ENCODE assay signal across 9 mouse cellular contexts in genomic region chr15:98776280-98777004, GRCm38 (mm10). TPM values are rescaled to one million over a fixed set of nuclear protein-coding genes. Genes with fewer than 3 reads are reported as not detected.
DNase-seq lines count a peak whose midpoint lies in the region; ATAC-seq and TF ChIP-seq lines count a peak whose summit lies in the region.
"Had no signal": no experiment of that assay in that cellular context is flagged by ENCODE, and none has a peak within 500 bp of the region (broad histone marks: within the 10 kb centered on the region; RNA-seq: fewer than 3 reads in every experiment).

No protein-coding gene starts in this region.

- WGBS in heart, embryonic 11.5 days (ENCODE audit: insufficient replicate concordance): under 1% methylated on average over 61 of the region's 62 CpGs
- 2% methylated on average over 62 of the region's 62 CpGs for WGBS in liver, embryonic 14.5 days (ENCODE audit: insufficient replicate concordance)

- no peak overlapping the region for H3K9ac ChIP-seq in heart, embryonic 11.5 days (ENCODE audit: low read depth, low read length)
- no peak overlapping the region for H3K9ac ChIP-seq in liver, embryonic 14.5 days (replicated peaks)

- H3K36me3 ChIP-seq in heart, embryonic 11.5 days (ENCODE audit: control insufficient read depth, insufficient read depth, low read length): no peaks in the 10 kb centered on the region
- H3K36me3 ChIP-seq in liver, embryonic 14.5 days (replicated peaks; ENCODE audit: control insufficient read depth, insufficient read depth, low read depth): no peaks in the 10 kb centered on the region

- peak overlapping the region; percentile 31 for H3K4me3 ChIP-seq in heart, embryonic 11.5 days (ENCODE audit: low read depth, low read length)
- no peak overlapping the region; a peak in 1 of 4 replicates for H3K4me3 ChIP-seq in liver, embryonic 14.5 days (ENCODE audit: insufficient read depth in 1 of 2, low read depth in 2 of 2, low read length in 2 of 2)

- intact Hi-C loops in heart, postnatal 25 days (cut with DNase I): no loop called here

- no peaks in the 10 kb centered on the region for H3K9me3 ChIP-seq in heart, embryonic 11.5 days (replicated peaks; ENCODE audit: control insufficient read depth, low read length)
- no peaks in the 10 kb centered on the region for H3K9me3 ChIP-seq in liver, embryonic 14.5 days (ENCODE audit: control insufficient read depth, low read length)

- ATAC-seq in heart, embryonic 11.5 days (replicated peaks; ENCODE audit: insufficient number of reproducible peaks, low FRiP score, low TSS enrichment): no peak
- no peak for ATAC-seq in liver, embryonic 14.5 days (ENCODE audit: insufficient read depth)

- TF ChIP-seq CTCF in brain, embryonic 14.5 days (IDR thresholded peaks at IDR 0.05; ENCODE audit: borderline replicate concordance, extremely low read depth, insufficient read depth, insufficient read length): no peak
- no peak for TF ChIP-seq CTCF in liver, embryonic 14.5 days (IDR thresholded peaks at IDR 0.05; ENCODE audit: low read depth)

- H3K4me2 ChIP-seq in heart, embryonic 11.5 days: peak overlapping the region; percentile 46
- H3K4me2 ChIP-seq in liver, embryonic 14.5 days (ENCODE audit: low read depth): peak overlapping the region; percentile 4; the same call in 1 of the 2 replicates

- TF ChIP-seq POLR2A in brain, embryonic 14.5 days (IDR thresholded peaks at IDR 0.05; ENCODE audit: borderline replicate concordance, extremely low read depth, insufficient read depth, insufficient read length, poor library complexity, severe bottlenecking): no peak

- no peak for TF ChIP-seq EP300 in liver, embryonic 14.5 days (IDR thresholded peaks at IDR 0.05; ENCODE audit: low read depth)

- H3K27me3 ChIP-seq in heart, embryonic 11.5 days (ENCODE audit: control insufficient read depth, insufficient read depth, low read length): peaks cover 100% of the 10 kb centered on the region
- peaks cover 96% of the 10 kb centered on the region for H3K27me3 ChIP-seq in liver, embryonic 14.5 days (ENCODE audit: control insufficient read depth, insufficient read depth, low read length)

- H3K4me1 ChIP-seq in heart, embryonic 11.5 days (ENCODE audit: control insufficient read depth, insufficient read depth, low read length): peaks cover 25% of the 10 kb centered on the region
- H3K4me1 ChIP-seq in liver, embryonic 14.5 days (replicated peaks; ENCODE audit: control insufficient read depth in 2 of 2, insufficient read depth in 2 of 2, low read length in 1 of 2): peaks cover 0 to 2% of the 10 kb centered on the region in 2 experiments; a peak in 2 of 4 replicates

- no peak for DNase-seq in heart, postnatal 25 days (ENCODE audit: low spot score)
- DNase-seq in brain, embryonic 14.5 days (ENCODE audit: low read depth): peak; percentile 59
- peak; percentile 77 for DNase-seq in induced T-regulatory cell, adult 2 months (ENCODE audit: low read depth)
- no peak for DNase-seq in liver, embryonic 14.5 days (ENCODE audit: low read depth in 3 of 3, low spot score in 3 of 3)
- DNase-seq in retina, postnatal 1 day: peak; percentile 75
- no peak for DNase-seq in layer of hippocampus, adult 11-12 months (ENCODE audit: low spot score)
- no peak for DNase-seq in layer of hippocampus, postnatal 36 days

- H3K27ac ChIP-seq in heart, embryonic 11.5 days (ENCODE audit: low read depth, low read length): no peak overlapping the region
- H3K27ac ChIP-seq in liver, embryonic 14.5 days: no peak overlapping the region

RNA-seq across cellular contexts. Expression of gene Wnt10b, which starts 1.5 kb away (rescaled TPM):
- not detected in 2 replicates for polyA plus RNA-seq in heart, embryonic 11.5 days (2014; fragmentation: Nextera tagmentation; extraction: Ambion mirVana)
- total RNA-seq in heart, postnatal 25 days (2021): under 1 TPM; 0.34 to 0.57 TPM
- polyA plus RNA-seq in brain, embryonic 14.5 days (2012; rRNA removed): 0.95 and 2.4 TPM in 2 replicates
- 0.03 TPM in 2 replicates for polyA plus RNA-seq in liver, embryonic 14.5 days (2012; rRNA removed)
- not detected in 2 replicates for polyA plus RNA-seq in liver, embryonic 14.5 days (2014; fragmentation: Nextera tagmentation; extraction: Ambion mirVana)
- total RNA-seq in layer of hippocampus, postnatal 36 days (2021): under 1 TPM; 0.42 to 0.61 TPM

RNA-seq across cellular contexts. Expression of gene Wnt1, which starts 13.2 kb away (rescaled TPM):
- not detected in 2 replicates for polyA plus RNA-seq in heart, embryonic 11.5 days (2014; fragmentation: Nextera tagmentation; extraction: Ambion mirVana)
- total RNA-seq in heart, postnatal 25 days (2021): not detected
- 1.2 and 2.9 TPM in 2 replicates for polyA plus RNA-seq in brain, embryonic 14.5 days (2012; rRNA removed)
- not detected in 2 replicates for polyA plus RNA-seq in liver, embryonic 14.5 days (2012; rRNA removed)
- not detected in 2 replicates for polyA plus RNA-seq in liver, embryonic 14.5 days (2014; fragmentation: Nextera tagmentation; extraction: Ambion mirVana)
- total RNA-seq in layer of hippocampus, postnatal 36 days (2021): not detected
- total RNA-seq: neutrophil, adult 5-6 weeks had no signal

RNA-seq across cellular contexts. Expression of gene Arf3, which starts 13.4 kb away (rescaled TPM):
- polyA plus RNA-seq in heart, embryonic 11.5 days (2014; fragmentation: Nextera tagmentation; extraction: Ambion mirVana): 22.8 and 30.7 TPM in 2 replicates
- total RNA-seq in heart, postnatal 25 days (2021): 10 to 100 TPM; 18.5 to 20.8 TPM
- polyA plus RNA-seq in brain, embryonic 14.5 days (2012; rRNA removed): 119 and 156 TPM in 2 replicates
- 16.4 and 18.1 TPM in 2 replicates for polyA plus RNA-seq in liver, embryonic 14.5 days (2012; rRNA removed)
- polyA plus RNA-seq in liver, embryonic 14.5 days (2014; fragmentation: Nextera tagmentation; extraction: Ambion mirVana): 6.6 and 7.9 TPM in 2 replicates
- total RNA-seq in layer of hippocampus, postnatal 36 days (2021): 100 to 1,000 TPM; 792 to 841 TPM

RNA-seq across cellular contexts. Expression of gene Ddn, which starts 32.8 kb away (rescaled TPM):
- polyA plus RNA-seq in heart, embryonic 11.5 days (2014; fragmentation: Nextera tagmentation; extraction: Ambion mirVana): 0.11 and 0.25 TPM in 2 replicates
- total RNA-seq in heart, postnatal 25 days (2021): under 1 TPM; 0.21 to 0.59 TPM
- 1.8 and 2.2 TPM in 2 replicates for polyA plus RNA-seq in brain, embryonic 14.5 days (2012; rRNA removed)
- polyA plus RNA-seq in liver, embryonic 14.5 days (2012; rRNA removed): 0.03 and 0.04 TPM in 2 replicates
- not detected in 2 replicates for polyA plus RNA-seq in liver, embryonic 14.5 days (2014; fragmentation: Nextera tagmentation; extraction: Ambion mirVana)
- 1,000 to 10,000 TPM; 1,665 to 1,670 TPM for total RNA-seq in layer of hippocampus, postnatal 36 days (2021)

RNA-seq across cellular contexts. Expression of gene Fkbp11, which starts 48.4 kb away (rescaled TPM):
- polyA plus RNA-seq in heart, embryonic 11.5 days (2014; fragmentation: Nextera tagmentation; extraction: Ambion mirVana): 20.4 and 21.1 TPM in 2 replicates
- 1 to 10 TPM; 4.7 to 7.2 TPM for total RNA-seq in heart, postnatal 25 days (2021)
- 4.7 and 5.9 TPM in 2 replicates for polyA plus RNA-seq in brain, embryonic 14.5 days (2012; rRNA removed)
- polyA plus RNA-seq in liver, embryonic 14.5 days (2012; rRNA removed): 61.1 and 70.1 TPM in 2 replicates
- polyA plus RNA-seq in liver, embryonic 14.5 days (2014; fragmentation: Nextera tagmentation; extraction: Ambion mirVana): 119 and 123 TPM in 2 replicates
- 1 to 10 TPM in 1 of 2 experiments, under 1 TPM in 1; 0.88 to 1.0 TPM for total RNA-seq in layer of hippocampus, postnatal 36 days (2021)

Comparison
In these comparisons a context has a peak if more than half of its experiments do, and no peak if none do; other contexts are left out.
1. DNase-seq: peak in brain, embryonic 14.5 days (single experiment), induced T-regulatory cell, adult 2 months (single experiment) and retina, postnatal 1 day (single experiment); none in heart, postnatal 25 days (single experiment), liver, embryonic 14.5 days (0 of 3), layer of hippocampus, adult 11-12 months (single experiment) and layer of hippocampus, postnatal 36 days (0 of 2).